Mouse (Mus musculus) embryonic fibroblast, embryonic 13.5 days (primary cell): ENCODE measurements around the gene Rasgef1a. TPM values are rescaled to one million over a fixed set of nuclear protein-coding genes. Genes with fewer than 3 reads are reported as not detected.

Experiments used
- H3K27ac ChIP-seq: 2 replicates; pipeline ENCODE4 v1.5.1; 2012; ENCODE audit warnings: low read length, control low read depth, inconsistent platforms; ENCODE audit not compliant: insufficient read depth
- H3K4me1 ChIP-seq: 2 replicates; pipeline ENCODE4 v1.6.1; 2011; ENCODE audit warnings: low read length; ENCODE audit not compliant: control insufficient read depth, insufficient read depth
- H3K4me3 ChIP-seq: 2 replicates; pipeline ENCODE4 v1.5.1; 2011; ENCODE audit warnings: mild to moderate bottlenecking, control low read depth, low read length; ENCODE audit not compliant: insufficient read depth
- CTCF ChIP-seq: IDR thresholded peaks from 2 replicates; pipeline ENCODE4 v1.5.1; 2011; ENCODE audit warnings: mild to moderate bottlenecking, control low read depth, low read length, moderate library complexity, borderline replicate concordance; ENCODE audit not compliant: insufficient read depth
- POLR2A ChIP-seq: IDR thresholded peaks from 2 replicates; pipeline ENCODE4 v1.6.1; 2011; ENCODE audit warnings: low read depth, mild to moderate bottlenecking, control low read depth, low read length, moderate library complexity
- polyA plus RNA-seq: library from polyadenylated mRNA; stranded (reverse); fragments of >200 nt; gene quantifications from 2 replicates; pipeline ENCODE4 v1.2.4, GENCODE M21; 2011; ENCODE audit warnings: low read depth; ENCODE audit not compliant: missing spikeins, insufficient read length

Gene Rasgef1a
- polyA plus RNA-seq: not detected in 2 replicates

DNA sequence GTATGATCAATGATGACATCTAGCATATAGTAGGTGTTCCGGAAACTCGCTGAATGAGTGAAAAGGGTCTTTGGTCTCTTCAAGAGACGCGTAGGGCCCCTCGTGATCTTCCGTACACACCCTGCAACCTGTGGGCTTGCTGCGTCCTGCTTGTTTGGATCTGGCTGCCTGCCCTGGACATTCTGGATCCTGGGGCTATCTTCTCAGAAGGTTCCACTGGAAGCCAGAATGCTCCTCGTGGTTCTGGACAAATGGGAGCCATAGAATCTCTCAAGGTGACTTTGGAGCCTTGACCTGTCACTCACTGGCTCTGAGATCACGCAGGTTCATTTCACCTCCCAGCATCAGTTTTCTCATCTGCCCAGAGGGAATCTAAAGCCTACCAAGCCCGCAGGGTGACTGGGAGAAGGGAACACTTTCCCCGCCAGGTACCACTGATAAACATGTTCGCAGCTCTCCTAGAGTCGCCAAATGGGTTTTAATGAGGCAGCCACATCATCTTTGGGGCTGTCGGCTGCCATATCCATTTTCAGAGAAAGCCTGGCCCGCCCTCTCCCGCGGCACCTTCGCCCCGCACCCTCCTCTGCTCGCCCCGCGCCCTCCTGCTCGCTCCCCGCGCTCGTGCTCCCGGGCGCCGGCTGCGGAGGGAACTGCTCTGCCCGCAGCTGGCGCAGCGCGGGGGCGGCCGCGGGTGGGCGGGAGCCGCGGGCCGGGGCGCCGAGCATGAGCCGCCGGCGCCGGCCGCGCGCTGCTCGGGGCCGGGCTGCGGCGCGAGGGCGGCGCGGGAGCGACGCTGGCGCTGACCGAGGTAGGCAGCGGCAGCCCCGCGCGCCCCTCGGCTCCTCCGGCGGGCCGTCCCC is at the start of gene Rasgef1a:
Gene Rasgef1a (plus strand): TSS at position 683 of the 860 bp plus-strand sequence.
- TF ChIP-seq POLR2A (no peak), CTCF (no peak)
- Histone ChIP-seq H3K27ac (no peak within 1 kb of the TSS), H3K4me3 (no peak within 1 kb of the TSS), H3K4me1 (no peaks in the 10 kb centered on the region; the same call in 1 of the 2 replicates)

DNA sequence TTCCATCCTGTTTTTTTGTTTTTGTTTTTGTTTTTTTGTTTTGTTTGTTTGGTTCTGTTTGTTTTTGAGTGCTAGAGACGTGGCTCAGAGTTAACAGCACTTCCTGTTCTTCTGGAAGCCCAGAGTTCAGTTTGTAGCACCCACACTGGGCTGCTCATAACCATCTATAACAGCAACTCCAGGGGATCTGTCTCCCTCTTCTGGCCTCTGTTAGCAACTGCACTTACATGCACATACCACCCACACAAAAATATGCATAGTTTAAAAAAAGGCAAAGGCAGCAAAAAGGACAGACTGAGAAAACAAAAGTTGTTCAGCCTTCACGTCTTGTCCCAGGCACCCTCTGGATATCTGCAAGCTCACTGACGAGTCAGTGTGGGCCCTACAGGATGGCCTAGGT is 48.0 kb upstream of the Rasgef1a start:
- TF ChIP-seq CTCF: no peak
- TF ChIP-seq POLR2A: no peak
- Histone ChIP-seq H3K4me3 (no peak overlapping the region), H3K4me1 (no peaks in the 10 kb centered on the region), H3K27ac (no peak overlapping the region)

DNA sequence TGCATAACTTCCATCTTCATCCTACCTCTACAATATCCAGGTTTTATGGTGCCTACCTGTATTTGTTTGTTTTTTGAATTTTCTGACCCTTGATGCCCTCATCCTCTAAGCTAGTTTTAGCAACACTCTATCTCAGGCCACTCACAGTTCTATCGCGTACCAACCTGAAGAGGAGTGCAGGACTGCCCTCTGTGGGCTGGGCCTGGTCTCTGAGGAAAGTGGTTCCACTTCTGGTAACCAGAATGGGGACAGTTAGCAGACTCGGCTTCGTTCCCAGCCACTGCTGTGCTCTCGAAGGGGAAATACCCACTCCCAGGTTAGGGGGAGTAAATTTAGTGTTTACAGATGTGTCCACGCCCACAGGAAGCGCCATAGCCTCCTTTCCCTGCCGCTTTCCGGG is 44.5 kb upstream of the Rasgef1a start:
- TF ChIP-seq CTCF: no peak
- TF ChIP-seq POLR2A: no peak
- no peaks in the 10 kb centered on the region for H3K4me1 ChIP-seq
- H3K27ac ChIP-seq: no peak overlapping the region
- H3K4me3 ChIP-seq: no peak overlapping the region

DNA sequence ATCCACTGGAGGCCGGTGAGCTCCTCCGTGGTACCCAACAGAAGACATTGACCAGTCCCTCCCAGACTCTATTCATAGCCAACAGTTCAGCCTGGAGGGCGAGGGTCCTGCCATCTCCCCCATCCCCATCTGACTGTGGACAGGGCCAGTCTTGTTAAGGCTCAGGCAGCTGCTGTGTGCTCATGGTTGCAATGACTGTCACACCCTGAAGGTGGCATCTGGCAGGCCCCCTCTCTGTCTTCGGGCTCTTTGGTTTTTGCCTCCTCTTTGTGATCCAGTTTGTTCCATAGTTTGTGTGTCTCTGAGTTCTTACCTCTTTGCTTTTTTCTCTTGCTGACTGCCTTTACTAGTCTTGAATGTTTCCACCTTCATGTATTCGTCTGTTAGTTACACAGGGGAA is 24.1 kb upstream of the Rasgef1a start:
- H3K27ac ChIP-seq: no peak overlapping the region
- H3K4me1 ChIP-seq: no peaks in the 10 kb centered on the region
- H3K4me3 ChIP-seq: no peak overlapping the region
- TF ChIP-seq POLR2A (no peak), CTCF (no peak; the same call in 1 of the 2 replicates)

DNA sequence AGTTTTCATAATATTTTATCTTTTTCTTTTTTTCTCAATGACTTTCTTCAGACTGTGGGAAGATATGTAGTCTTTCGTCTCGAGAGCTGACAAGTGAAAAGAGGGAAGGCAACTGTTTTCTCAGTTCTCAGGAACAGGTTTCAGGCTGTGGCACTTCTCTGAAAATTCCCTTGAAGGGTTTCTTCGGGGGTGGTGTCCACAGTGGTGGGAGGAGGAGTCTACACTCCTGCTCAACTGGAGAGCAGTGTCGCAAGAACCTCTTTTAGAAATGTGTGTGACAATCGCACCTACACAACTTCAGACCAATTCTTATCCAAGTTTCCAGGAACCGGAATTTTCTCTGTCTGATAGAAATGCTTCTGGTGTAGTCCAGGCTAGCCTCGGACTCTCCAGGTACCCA is 22.0 kb upstream of the Rasgef1a start:
- no peak overlapping the region for H3K27ac ChIP-seq
- TF ChIP-seq CTCF (no peak), POLR2A (no peak)
- H3K4me3 ChIP-seq: no peak overlapping the region
- no peaks in the 10 kb centered on the region for H3K4me1 ChIP-seq

DNA sequence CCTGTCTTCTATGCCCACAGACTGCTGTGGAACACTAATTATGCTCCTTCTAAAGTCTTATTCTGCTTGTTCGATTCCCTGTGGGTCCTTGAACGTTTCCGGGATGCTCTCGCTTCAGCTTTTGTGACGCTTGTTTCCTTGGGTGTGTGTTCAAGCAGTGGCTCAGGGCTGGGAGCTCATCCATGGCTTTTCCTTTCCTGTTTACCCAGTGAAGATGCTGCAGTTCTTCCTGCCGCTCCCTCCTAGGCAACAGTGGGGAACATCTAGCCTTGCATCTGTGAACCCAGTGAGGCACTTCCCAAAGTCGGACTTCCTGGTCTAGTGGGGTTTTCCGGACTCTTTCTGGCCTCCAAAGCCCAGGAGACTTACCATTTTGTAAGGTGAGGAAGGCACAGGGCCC is 20.6 kb upstream of the Rasgef1a start:
- Histone ChIP-seq H3K27ac (no peak overlapping the region), H3K4me3 (no peak overlapping the region), H3K4me1 (no peaks in the 10 kb centered on the region)
- TF ChIP-seq CTCF: no peak
- TF ChIP-seq POLR2A: no peak

DNA sequence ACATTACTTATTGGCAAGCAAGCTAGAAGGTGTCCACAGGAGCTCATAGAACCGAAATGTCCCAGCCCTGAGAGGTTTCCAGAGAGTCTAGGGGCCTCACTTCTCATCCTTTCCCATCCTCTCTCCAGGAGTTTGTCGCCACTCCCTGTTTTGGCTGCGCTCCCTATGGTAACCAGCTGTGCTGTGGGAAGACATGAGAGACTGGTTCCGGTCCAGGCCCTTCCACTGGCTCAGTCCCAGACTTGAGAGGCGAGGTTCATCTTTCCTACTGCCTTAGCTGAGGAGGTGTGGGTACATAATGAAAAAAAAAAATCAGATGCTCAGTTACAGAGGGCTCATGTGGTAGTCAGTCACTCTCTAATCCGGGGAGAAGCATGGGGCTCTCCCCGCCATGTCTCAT is 19.9 kb upstream of the Rasgef1a start:
- TF ChIP-seq CTCF (no peak), POLR2A (no peak)
- no peak overlapping the region for H3K27ac ChIP-seq

DNA sequence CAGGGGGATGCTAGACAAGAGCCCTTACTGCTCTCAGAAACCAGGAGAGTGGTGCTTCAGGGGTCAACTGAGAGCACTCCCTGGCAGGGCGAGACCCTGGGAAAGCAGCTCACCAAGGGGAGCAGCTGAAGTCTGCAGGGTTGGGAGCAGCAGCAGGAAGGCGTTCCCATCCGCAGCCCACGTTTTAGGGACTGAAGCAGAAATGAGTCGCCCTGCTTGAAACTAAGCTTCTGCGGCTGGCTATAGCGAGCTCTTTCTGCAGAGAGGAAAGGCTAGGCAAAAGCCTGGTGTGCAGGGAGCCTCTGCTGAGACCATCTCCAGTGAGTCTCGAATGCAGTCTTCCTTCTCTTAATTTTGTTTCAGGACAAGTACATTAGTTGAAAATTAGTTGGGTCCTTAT is 19.3 kb upstream of the Rasgef1a start:
- H3K4me3 ChIP-seq: no peak overlapping the region
- no peak overlapping the region for H3K27ac ChIP-seq
- TF ChIP-seq POLR2A (no peak), CTCF (no peak)
- no peaks in the 10 kb centered on the region for H3K4me1 ChIP-seq

More for the DNA sequence above, 19.9 kb upstream of the Rasgef1a start:
- H3K4me1 ChIP-seq: no peaks in the 10 kb centered on the region
- H3K4me3 ChIP-seq: no peak overlapping the region

DNA sequence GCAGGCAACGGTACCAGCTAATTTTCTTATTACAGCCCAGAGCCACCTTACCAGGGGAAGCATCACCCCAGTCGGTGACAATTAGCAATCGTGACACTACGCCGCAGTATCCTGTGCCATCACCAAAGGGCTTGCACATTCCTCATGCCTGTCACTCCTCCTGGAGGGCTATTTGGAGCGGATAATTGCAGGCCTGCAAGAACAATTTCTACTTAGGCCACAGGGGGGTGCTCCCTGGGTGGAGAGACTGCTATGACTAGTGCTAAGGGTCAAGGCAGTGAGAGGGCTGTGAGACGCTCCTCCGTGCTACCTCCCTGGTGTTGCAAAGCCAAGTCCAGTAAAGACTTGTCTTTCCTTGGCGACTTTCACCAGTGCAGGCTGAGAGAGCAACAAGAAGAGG is 16.1 kb upstream of the Rasgef1a start:
- H3K4me1 ChIP-seq: no peaks in the 10 kb centered on the region
- no peak overlapping the region for H3K4me3 ChIP-seq
- TF ChIP-seq CTCF: no peak
- TF ChIP-seq POLR2A: no peak
- no peak overlapping the region for H3K27ac ChIP-seq

DNA sequence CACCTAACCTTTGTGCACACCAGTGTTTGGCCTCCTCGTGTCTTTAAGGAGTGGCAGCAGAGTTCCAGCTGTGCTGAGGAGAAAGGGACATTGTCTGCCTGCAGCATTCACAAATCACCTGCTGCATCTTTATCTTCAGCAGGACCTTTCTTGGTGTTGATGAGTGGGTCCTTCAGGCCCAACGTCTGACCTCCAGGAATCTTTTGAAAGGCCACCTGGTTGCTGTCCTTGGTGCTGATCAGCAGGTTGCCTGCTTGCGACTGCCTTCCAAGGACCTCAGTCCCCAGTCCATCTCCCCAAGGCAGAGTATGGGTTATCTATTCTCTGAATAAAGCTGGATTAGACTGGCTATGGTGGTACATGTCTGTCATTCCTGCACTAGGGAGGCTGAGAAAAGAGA is 10.0 kb upstream of the Rasgef1a start:
- Histone ChIP-seq H3K4me3 (no peak overlapping the region), H3K4me1 (no peaks in the 10 kb centered on the region), H3K27ac (no peak overlapping the region)
- TF ChIP-seq CTCF (no peak), POLR2A (no peak)

DNA sequence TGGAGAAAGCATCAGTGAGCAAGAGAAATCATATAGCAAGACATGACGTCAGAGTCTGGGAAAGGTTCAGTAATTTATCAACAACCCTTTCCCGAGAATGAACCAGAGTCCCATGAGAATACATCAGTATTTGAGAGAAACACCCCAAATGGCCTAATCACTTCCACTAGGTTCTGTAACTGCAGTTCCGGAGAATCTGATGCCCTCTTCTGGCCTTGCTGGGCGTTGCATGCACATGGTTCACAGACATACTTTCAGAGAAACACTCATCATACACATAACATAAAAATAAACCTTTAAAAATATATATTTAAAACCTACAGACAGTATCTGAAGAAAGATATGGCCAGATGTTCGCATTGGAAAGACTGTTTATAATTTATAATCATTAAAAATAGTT is 3.9 kb upstream of the Rasgef1a start:
- H3K27ac ChIP-seq: no peak overlapping the region
- TF ChIP-seq POLR2A: no peak
- peak; percentile 15; the same call in 1 of the 2 replicates for TF ChIP-seq CTCF
- no peak overlapping the region for H3K4me3 ChIP-seq
- H3K4me1 ChIP-seq: no peaks in the 10 kb centered on the region; the same call in 1 of the 2 replicates
